Mouse (Mus musculus) midbrain, embryonic 11.5 days (tissue): ENCODE data around the gene Trim65. TPM values are rescaled to one million over a fixed set of nuclear protein-coding genes. Genes with fewer than 3 reads are reported as not detected.

Source experiments
- ATAC-seq: fragments of 200-750 bp; cut with Nextera tagmentation; 2 replicates; pipeline ENCODE4 v1.8.0; 2017; ENCODE audit warnings: moderate TSS enrichment, moderate library complexity; ENCODE audit not compliant: low FRiP score
- DNase-seq: peaks from one replicate; pipeline ENCODE4 v3.0.0; 2015; ENCODE audit warnings: low spot score; ENCODE audit errors: missing footprints
- H3K27ac ChIP-seq: fragments of 300-500 bp; sonication (generic); 2 replicates; pipeline ENCODE4 v1.5.1; 2014; ENCODE audit warnings: low read depth, low read length
- H3K27me3 ChIP-seq: fragments of 300-500 bp; sonication (generic); 2 replicates; pipeline ENCODE4 v1.6.1; 2014; ENCODE audit warnings: mild to moderate bottlenecking, low read length, moderate library complexity, mixed read lengths; ENCODE audit not compliant: control insufficient read depth, insufficient read depth
- H3K36me3 ChIP-seq: fragments of 300-500 bp; sonication (generic); 2 replicates; pipeline ENCODE4 v1.6.1; 2014; ENCODE audit warnings: mild to moderate bottlenecking, low read length, moderate library complexity, mixed read lengths; ENCODE audit not compliant: control insufficient read depth, insufficient read depth
- H3K4me1 ChIP-seq: fragments of 300-500 bp; sonication (generic); 2 replicates; pipeline ENCODE4 v1.6.1; 2014; ENCODE audit warnings: low read length; ENCODE audit not compliant: control insufficient read depth, insufficient read depth
- H3K4me2 ChIP-seq: fragments of 300-500 bp; sonication (generic); 2 replicates; pipeline ENCODE4 v1.6.1; 2014; ENCODE audit warnings: mild to moderate bottlenecking, moderate library complexity
- H3K4me3 ChIP-seq: fragments of 300-500 bp; sonication (generic); 2 replicates; pipeline ENCODE4 v1.5.1; 2014; ENCODE audit warnings: low read depth, low read length
- H3K9ac ChIP-seq: fragments of 300-500 bp; sonication (generic); 2 replicates; pipeline ENCODE4 v1.6.1; 2014; ENCODE audit warnings: low read length
- H3K9me3 ChIP-seq: fragments of 300-500 bp; sonication (generic); 2 replicates; pipeline ENCODE4 v1.6.1; 2016; ENCODE audit warnings: low read length; ENCODE audit not compliant: control insufficient read depth
- WGBS: fragments of 180-500 bp; shearing (Covaris S2); extraction: QIAGEN DNeasy Blood & Tissue Kit; methylation state at CpG from one replicate; pipeline ENCODE4 v1.1.7; 2014; 5-methylcytosine and 5-hydroxymethylcytosine counted together
- polyA plus RNA-seq: library from polyadenylated mRNA; unstranded; fragments of >200 nt; fragmentation: Nextera tagmentation; extraction: Ambion mirVana; gene quantifications from 2 replicates; pipeline ENCODE4 v1.2.1, GENCODE M21; 2014

The Trim65 gene
- polyA plus RNA-seq, 1 experiment from 2014 or later = 1.3 TPM

DNA sequence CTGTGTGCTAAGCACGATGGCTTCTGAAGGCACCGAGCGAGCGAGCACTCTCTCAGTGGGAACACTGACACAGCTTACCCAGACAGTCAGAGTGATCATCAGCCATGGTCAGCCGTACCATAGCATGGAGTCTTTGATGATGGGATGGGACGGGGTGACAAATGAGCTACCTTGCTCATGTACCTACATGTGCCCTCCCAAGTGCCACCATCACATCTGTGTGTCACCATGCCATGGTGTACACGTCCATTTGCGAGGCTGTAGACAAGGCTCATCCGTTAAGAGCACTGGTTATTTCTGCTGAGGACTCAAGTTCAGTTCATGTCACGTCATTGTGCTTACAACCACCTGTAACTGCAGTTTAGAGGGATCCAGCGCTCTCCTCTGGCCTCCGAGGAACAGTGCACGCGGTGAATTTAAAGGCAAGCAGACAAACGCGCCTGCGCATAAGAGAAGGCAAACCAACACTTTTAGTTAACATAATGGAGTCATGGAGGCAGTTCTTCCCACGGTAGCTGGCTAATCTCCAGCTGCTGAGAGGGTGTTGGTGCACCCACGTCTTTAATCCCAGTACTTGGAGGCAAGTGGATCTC, 19.2 kb downstream of the Trim65 start:
- Histone ChIP-seq H3K9ac (no peak overlapping the region), H3K27me3 (peaks cover 46% of the 10 kb centered on the region), H3K9me3 (no peaks in the 10 kb centered on the region), H3K27ac (no peak overlapping the region), H3K4me1 (peaks cover 14% of the 10 kb centered on the region), H3K4me3 (no peak overlapping the region), H3K4me2 (no peak overlapping the region), H3K36me3 (no peaks in the 10 kb centered on the region)
- WGBS = 83% methylated on average over 19 of the region's 19 CpGs
- DNase-seq (no peak), ATAC-seq (no peak)

DNA sequence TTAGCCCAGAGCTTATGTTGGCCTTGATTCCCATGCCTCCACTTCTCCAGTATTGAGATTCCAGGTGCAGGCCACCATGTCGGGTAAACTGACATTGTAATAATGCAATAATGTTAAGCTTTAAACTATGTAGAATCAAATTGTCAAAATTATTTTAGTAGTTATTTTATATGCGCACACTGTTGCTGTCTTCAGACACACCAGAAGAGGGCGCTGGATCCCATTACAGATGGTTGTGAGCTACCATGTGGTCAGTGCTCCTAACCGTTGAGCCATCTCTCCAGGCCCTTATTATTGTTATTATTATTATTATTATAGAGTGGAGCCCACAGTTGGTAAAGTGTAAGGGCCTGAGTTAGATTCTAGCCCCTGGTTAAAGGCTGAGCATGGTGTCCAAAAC, 19.9 kb downstream of the Trim65 start:
- DNase-seq (no peak), ATAC-seq (no peak)
- Histone ChIP-seq H3K9me3 (no peaks in the 10 kb centered on the region), H3K36me3 (no peaks in the 10 kb centered on the region), H3K4me1 (peaks cover 21% of the 10 kb centered on the region), H3K9ac (no peak overlapping the region), H3K4me3 (no peak overlapping the region), H3K4me2 (no peak overlapping the region), H3K27ac (no peak overlapping the region), H3K27me3 (peaks cover 53% of the 10 kb centered on the region)
- WGBS = 79% methylated on average over 4 of the region's 4 CpGs

DNA sequence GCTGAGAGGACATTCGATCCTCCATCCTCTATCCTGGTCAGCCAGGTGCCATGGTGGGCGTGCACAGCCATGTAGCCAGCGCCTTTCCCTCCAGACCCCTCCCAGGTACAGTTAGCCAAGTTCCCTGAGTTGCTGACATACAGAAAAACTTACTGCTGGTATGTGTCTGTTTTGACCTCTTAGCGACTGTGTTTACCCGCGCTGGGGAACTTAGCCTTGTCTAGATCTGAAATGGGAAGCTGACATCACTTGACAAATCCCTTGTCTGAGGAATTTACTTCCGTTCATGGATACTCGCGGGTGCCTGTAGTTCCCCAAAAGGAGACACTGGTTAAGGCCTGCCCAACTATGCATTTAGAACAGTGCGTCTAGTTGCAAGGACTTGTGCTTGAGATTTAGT, 20.4 kb downstream of the Trim65 start:
- DNase-seq (no peak), ATAC-seq (no peak)
- Histone ChIP-seq H3K4me3 (no peak overlapping the region), H3K27ac (no peak overlapping the region), H3K4me2 (peak overlapping the region; percentile 23; the same call in 1 of the 2 replicates), H3K36me3 (no peaks in the 10 kb centered on the region), H3K27me3 (peaks cover 55% of the 10 kb centered on the region), H3K9me3 (no peaks in the 10 kb centered on the region), H3K4me1 (peaks cover 23% of the 10 kb centered on the region), H3K9ac (no peak overlapping the region)
- 30% methylated on average over 10 of the region's 10 CpGs for WGBS

DNA sequence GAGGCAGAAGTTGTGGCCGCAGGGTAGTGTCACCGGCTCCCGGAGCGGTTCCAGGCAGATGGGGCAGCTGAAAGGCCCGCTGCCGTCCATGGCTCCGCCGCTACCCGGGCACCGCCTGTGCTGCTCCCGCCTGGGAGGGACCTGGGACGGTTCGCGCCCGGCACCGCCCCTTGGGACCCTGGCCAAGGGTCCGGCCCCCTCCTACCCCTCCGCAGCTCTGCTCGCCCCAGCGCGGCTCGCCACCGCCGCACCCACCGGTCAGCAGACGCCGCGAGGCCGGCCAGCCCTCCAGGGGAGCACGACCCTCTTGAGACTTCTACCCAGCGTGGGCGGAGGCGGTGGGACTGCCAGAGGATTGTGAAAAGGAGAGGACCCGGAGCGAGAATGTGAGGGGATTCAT, 20.8 kb downstream of the Trim65 start:
- DNase-seq (peak; percentile 92), ATAC-seq (no peak)
- Histone ChIP-seq H3K9me3 (no peaks in the 10 kb centered on the region), H3K4me3 (peak overlapping the region; percentile 21), H3K27me3 (peaks cover 56% of the 10 kb centered on the region), H3K4me1 (peaks cover 23% of the 10 kb centered on the region), H3K36me3 (no peaks in the 10 kb centered on the region), H3K4me2 (peak overlapping the region; percentile 23), H3K27ac (no peak overlapping the region), H3K9ac (no peak overlapping the region)
- 2% methylated on average over 33 of the region's 35 CpGs for WGBS

DNA sequence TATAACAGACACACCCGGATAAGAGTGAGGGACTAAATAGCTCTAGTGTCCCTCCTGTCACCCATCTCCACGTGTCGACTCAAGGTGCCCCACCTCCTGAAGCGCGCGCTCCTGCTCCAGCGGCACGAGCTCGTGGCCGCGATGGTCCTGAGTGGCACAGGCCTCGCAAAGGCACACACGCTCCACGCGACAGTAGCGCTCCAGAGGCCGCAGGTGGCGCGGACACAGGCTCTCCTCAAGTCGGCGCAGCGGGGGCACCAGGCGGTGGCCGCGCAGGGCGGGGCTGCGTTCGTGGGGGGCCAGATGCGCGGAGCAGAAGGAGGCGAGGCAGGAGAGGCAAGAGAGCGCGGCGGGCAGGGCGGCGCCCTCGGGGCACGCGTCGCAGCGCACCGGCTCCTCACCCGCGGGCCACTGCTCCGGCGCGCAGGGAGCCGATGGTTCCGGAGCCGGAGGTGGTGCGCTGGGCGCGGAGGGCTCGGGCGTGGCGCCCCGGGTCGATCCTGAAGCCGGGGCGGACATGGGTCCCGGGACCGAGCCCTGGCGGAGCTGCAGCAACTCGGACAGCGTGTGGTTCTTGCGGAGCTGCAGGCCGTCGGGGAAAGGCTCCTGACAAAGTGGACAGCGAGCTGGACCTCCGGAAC, 21.4 kb downstream of the Trim65 start:
- peaks cover 23% of the 10 kb centered on the region for H3K4me1 ChIP-seq
- 2% methylated on average over 70 of the region's 70 CpGs for WGBS
- no peaks in the 10 kb centered on the region for H3K36me3 ChIP-seq
- peak overlapping the region; percentile 21 for H3K4me3 ChIP-seq
- peaks cover 56% of the 10 kb centered on the region for H3K27me3 ChIP-seq
- no peak overlapping the region for H3K27ac ChIP-seq
- ATAC-seq (no peak), DNase-seq (peak; percentile 92)
- peak overlapping the region; percentile 23 for H3K4me2 ChIP-seq
- no peak overlapping the region for H3K9ac ChIP-seq
- H3K9me3 ChIP-seq = no peaks in the 10 kb centered on the region

DNA sequence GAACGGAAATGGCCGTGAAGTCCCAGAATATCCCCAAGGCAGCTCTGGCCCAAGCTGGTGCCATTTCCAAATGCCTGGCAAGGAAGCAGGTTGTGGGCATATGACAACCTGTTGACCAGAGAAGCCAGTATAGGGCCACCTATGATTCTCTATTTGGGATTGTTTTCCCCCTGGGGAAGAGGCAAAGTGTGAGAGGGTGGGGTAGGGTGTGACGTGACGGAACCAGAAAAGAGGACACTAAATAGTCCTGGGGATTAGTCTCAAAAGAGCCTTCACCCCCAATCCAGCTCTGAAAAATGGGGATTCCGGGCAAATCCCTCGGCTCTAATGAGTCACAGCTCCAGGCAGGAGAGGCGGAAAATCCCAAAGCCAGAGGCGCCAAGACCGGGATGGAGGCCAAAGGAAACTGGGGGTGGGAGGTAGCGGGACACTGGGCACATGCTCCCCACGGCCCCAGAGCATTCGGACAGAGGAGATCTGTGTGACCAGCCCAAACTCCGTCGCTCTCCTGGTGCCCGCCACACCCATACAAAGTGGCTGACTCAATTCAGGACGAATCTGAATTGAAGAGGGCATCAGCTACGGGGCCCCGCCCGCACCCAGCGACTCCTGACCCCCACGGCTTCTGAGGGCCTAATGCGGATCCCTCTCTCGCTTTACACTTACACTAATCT, 22.3 kb downstream of the Trim65 start:
- ATAC-seq (no peak), DNase-seq (peak; percentile 92)
- H3K9ac ChIP-seq = no peak overlapping the region
- peaks cover 56% of the 10 kb centered on the region for H3K27me3 ChIP-seq
- no peak overlapping the region for H3K4me3 ChIP-seq
- no peak overlapping the region for H3K4me2 ChIP-seq
- H3K36me3 ChIP-seq = no peaks in the 10 kb centered on the region
- no peak overlapping the region for H3K27ac ChIP-seq
- H3K4me1 ChIP-seq = peaks cover 31% of the 10 kb centered on the region
- WGBS = 4% methylated on average over 23 of the region's 23 CpGs
- H3K9me3 ChIP-seq = no peaks in the 10 kb centered on the region

DNA sequence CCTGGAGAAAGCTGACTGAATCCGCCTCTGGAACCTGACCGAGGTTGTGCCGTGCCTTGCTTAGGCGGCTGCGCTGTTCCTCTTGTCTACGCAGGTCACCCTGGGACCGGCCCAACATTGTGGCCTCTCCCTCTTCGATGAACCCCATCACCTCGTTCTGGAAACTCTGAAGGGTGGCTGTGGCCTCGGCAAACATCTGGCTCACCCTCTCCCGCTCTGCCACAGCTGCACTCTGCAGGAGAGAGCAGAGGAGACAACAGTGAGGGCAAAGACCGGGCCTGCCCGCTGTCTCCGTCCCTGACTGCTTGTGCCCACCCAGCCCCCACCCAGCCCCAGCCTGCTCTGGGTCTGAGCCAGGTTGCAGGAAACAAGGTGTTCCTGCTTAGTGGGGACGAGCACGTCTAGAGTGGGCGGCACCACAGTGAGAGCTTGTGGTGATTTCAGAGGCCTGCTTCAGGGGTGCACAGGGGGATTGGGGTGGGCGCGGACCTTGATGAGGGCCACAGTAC, 23.1 kb downstream of the Trim65 start:
- Histone ChIP-seq H3K4me2 (no peak overlapping the region), H3K4me1 (peaks cover 33% of the 10 kb centered on the region), H3K36me3 (no peaks in the 10 kb centered on the region), H3K27ac (no peak overlapping the region), H3K27me3 (peaks cover 56% of the 10 kb centered on the region), H3K9ac (no peak overlapping the region), H3K9me3 (no peaks in the 10 kb centered on the region), H3K4me3 (no peak overlapping the region)
- 6% methylated on average over 19 of the region's 19 CpGs for WGBS
- ATAC-seq = no peak
- peak; percentile 90 for DNase-seq

DNA sequence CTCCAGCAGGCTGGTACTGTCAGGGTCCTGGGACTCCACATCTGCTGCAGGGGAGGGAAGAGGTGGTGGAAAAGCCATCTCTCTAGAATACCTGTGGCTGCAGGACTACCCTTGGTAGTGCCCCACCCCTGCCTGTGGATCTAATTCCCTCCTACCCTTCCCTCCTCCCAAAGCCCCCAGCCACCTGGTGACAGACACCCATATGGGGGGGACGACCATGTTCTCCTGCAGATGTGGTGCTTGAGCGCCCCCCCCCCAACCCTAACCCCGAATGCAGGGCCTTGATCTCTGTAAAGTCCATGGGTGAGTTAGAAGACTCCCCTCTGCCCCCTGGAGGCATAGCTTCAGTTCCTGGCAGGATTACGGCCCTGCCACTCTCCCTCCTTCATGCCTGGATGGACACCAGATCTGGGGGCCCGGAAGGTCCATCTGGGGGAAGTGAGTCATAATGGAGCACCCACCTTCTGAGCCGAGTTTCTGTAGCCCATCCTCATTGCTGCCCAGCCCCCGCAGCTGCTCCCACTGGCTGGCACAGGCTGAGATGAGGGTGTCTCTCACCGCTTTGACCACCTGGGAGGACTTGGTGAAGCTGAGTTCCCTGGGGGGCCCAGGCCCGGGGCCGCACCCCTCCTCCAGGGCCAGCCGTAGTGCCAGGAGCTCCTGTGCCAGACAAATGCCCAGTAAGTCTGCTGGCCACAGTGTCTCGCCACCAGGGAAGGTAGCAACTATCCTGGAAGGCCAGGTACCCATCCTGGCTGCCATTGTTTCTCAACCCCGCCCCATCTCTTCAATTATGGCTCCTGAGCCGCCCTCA, 23.8 kb downstream of the Trim65 start:
- DNase-seq = peak; percentile 89
- Histone ChIP-seq H3K9me3 (no peaks in the 10 kb centered on the region), H3K36me3 (no peaks in the 10 kb centered on the region), H3K9ac (no peak overlapping the region), H3K27me3 (peaks cover 56% of the 10 kb centered on the region), H3K4me3 (no peak overlapping the region), H3K27ac (no peak overlapping the region), H3K4me2 (no peak overlapping the region), H3K4me1 (peaks cover 34% of the 10 kb centered on the region)
- 18% methylated on average over 14 of the region's 14 CpGs for WGBS
- ATAC-seq = no peak
